30 mouse cellular contexts compared by ENCODE assay signal in genomic region chr11:87747312-87747711, GRCm38 (mm10). TPM values are rescaled to one million over a fixed set of nuclear protein-coding genes. Genes with fewer than 3 reads are reported as not detected.
A peak's percentile ranks its signal among the peaks of the same experiment; 100 is the strongest.
DNase-seq lines count a peak whose midpoint lies in the region; ATAC-seq and TF ChIP-seq lines count a peak whose summit lies in the region.
"Had no signal": no experiment of that assay in that cellular context is flagged by ENCODE, and none has a peak within 500 bp of the region (broad histone marks: within the 10 kb centered on the region; RNA-seq: fewer than 3 reads in every experiment).

No protein-coding gene starts in this region.

- H3K4me3 ChIP-seq in liver, embryonic 13.5 days (replicated peaks) = no peak overlapping the region
- H3K4me3 ChIP-seq in liver, postnatal 0 days (ENCODE audit: low read depth, low read length) = no peak overlapping the region
- no peak overlapping the region for H3K4me3 ChIP-seq in spleen, adult 2 months (ENCODE audit: extremely low read depth, insufficient read depth, insufficient read length)
- peak overlapping the region in 1 of 3 experiments; percentile 56 for H3K4me3 ChIP-seq in CH12.LX (replicated peaks in 1 of 3; ENCODE audit: low read depth in 2 of 3, low read length in 2 of 3, poor library complexity in 1 of 3)
- H3K4me3 ChIP-seq: embryonic facial prominence, embryonic 10.5 days; embryonic facial prominence, embryonic 13.5 days; forebrain, embryonic 12.5 days; forebrain, embryonic 15.5 days; heart, adult 2 months; heart, embryonic 10.5 days; heart, embryonic 13.5 days had no signal

- TF ChIP-seq EP300 in liver, postnatal 0 days (IDR thresholded peaks at IDR 0.05; ENCODE audit: low read depth) = no peak
- TF ChIP-seq EP300 in CH12.LX (IDR thresholded peaks at IDR 0.05; ENCODE audit: low read length) = no peak

- peak overlapping the region; percentile 98; the same call in 1 of the 2 replicates for H3K9ac ChIP-seq in liver, embryonic 13.5 days
- H3K9ac ChIP-seq in liver, postnatal 0 days (replicated peaks) = no peak overlapping the region
- no peak overlapping the region for H3K9ac ChIP-seq in CH12.LX (ENCODE audit: insufficient read depth, low read depth)
- H3K9ac ChIP-seq: embryonic facial prominence, embryonic 13.5 days; forebrain, embryonic 12.5 days; forebrain, embryonic 15.5 days; heart, embryonic 13.5 days; hindbrain, embryonic 14.5 days had no signal

- TF ChIP-seq POLR2A in spleen, adult 2 months (IDR thresholded peaks at IDR 0.05; ENCODE audit: low read depth, low read length) = no peak
- no peak for TF ChIP-seq POLR2A in CH12.LX (IDR thresholded peaks at IDR 0.05; ENCODE audit: low read depth, low read length)

- H3K79me2 ChIP-seq in CH12.LX (replicated peaks; ENCODE audit: control insufficient read depth, extremely low read depth, insufficient read depth, poor library complexity, severe bottlenecking) = 0 out of 2 replicates have a peak, but pooled peaks cover 14% of the 10 kb centered on the region

- WGBS in liver, embryonic 13.5 days (ENCODE audit: insufficient replicate concordance) = 85% methylated on average over 5 of the region's 5 CpGs
- WGBS in liver, postnatal 0 days (ENCODE audit: insufficient replicate concordance) = 85% methylated on average over 4 of the region's 5 CpGs
- 83% methylated on average over 5 of the region's 5 CpGs for WGBS in spleen, adult 2 months

- DNase-seq in liver, embryonic 13.5 days = no peak
- no peak for DNase-seq in liver, postnatal 0 days
- DNase-seq in spleen, adult 2 months (ENCODE audit: low read depth in 1 of 2, low spot score in 2 of 2) = no peak
- DNase-seq in spleen, adult 18-20 months = no peak
- DNase-seq in CH12.LX (ENCODE audit: extremely low read depth) = peak; percentile 52
- no peak for DNase-seq in lung, postnatal 25 days (ENCODE audit: low spot score)
- DNase-seq in left cerebral cortex, adult 9 months (ENCODE audit: low spot score in 2 of 2) = no peak
- DNase-seq: adrenal gland, adult 8-10 months; adrenal gland, postnatal 25 days; cerebellum, adult 11-12 months; cerebellum, adult 8-10 months; cerebellum, postnatal 10 days; cerebellum, postnatal 36 days; embryo, embryonic 11 days; gastrocnemius, postnatal 10 days; gastrocnemius, postnatal 36 days; heart, adult 2 months; heart, postnatal 14 days; heart, postnatal 4 days had no signal

- H3K36me3 ChIP-seq in liver, embryonic 13.5 days = peaks cover 37% of the 10 kb centered on the region
- H3K36me3 ChIP-seq in liver, postnatal 0 days (replicated peaks; ENCODE audit: insufficient read depth, low read length) = peaks cover 27% of the 10 kb centered on the region
- peaks cover 11% of the 10 kb centered on the region for H3K36me3 ChIP-seq in spleen, adult 2 months (ENCODE audit: control insufficient read depth, insufficient read depth, low read length)
- H3K36me3 ChIP-seq in CH12.LX (replicated peaks in 1 of 2; ENCODE audit: control insufficient read depth in 1 of 2, insufficient read depth in 1 of 2, low read length in 1 of 2) = peaks cover 16 to 17% of the 10 kb centered on the region in 2 experiments

- no peak for ATAC-seq in liver, embryonic 13.5 days (ENCODE audit: low read depth)
- ATAC-seq in liver, postnatal 0 days = no peak
- ATAC-seq: activated CD4-positive, CD25-positive, alpha-beta regulatory T cell, adult 4 months; CD4-positive, CD25-positive, alpha-beta regulatory T cell, adult 4 months; forebrain, embryonic 15.5 days had no signal

- no peak overlapping the region for H3K4me2 ChIP-seq in liver, embryonic 13.5 days
- no peak overlapping the region for H3K4me2 ChIP-seq in liver, postnatal 0 days (ENCODE audit: low read depth, low read length)
- no peak overlapping the region for H3K4me2 ChIP-seq in CH12.LX (ENCODE audit: insufficient read depth, low read depth, poor library complexity, severe bottlenecking)
- H3K4me2 ChIP-seq: embryonic facial prominence, embryonic 13.5 days; forebrain, embryonic 12.5 days; forebrain, embryonic 15.5 days; hindbrain, embryonic 14.5 days had no signal

- peaks cover 71% of the 10 kb centered on the region for H3K4me1 ChIP-seq in liver, embryonic 13.5 days (replicated peaks)
- peaks cover 43% of the 10 kb centered on the region for H3K4me1 ChIP-seq in liver, postnatal 0 days (ENCODE audit: insufficient read depth)
- H3K4me1 ChIP-seq in spleen, adult 2 months (ENCODE audit: control insufficient read depth, insufficient read depth, insufficient read length) = peaks cover 45% of the 10 kb centered on the region
- peaks cover 33 to 82% of the 10 kb centered on the region in 2 experiments for H3K4me1 ChIP-seq in CH12.LX (ENCODE audit: control insufficient read depth in 1 of 2, insufficient read depth in 2 of 2)
- H3K4me1 ChIP-seq: forebrain, embryonic 12.5 days; forebrain, embryonic 15.5 days had no signal

- no peaks in the 10 kb centered on the region for H3K9me3 ChIP-seq in liver, embryonic 13.5 days (replicated peaks)
- no peaks in the 10 kb centered on the region for H3K9me3 ChIP-seq in liver, postnatal 0 days (ENCODE audit: low read length)
- H3K9me3 ChIP-seq in CH12.LX (replicated peaks; ENCODE audit: low read length) = no peaks in the 10 kb centered on the region
- H3K9me3 ChIP-seq: embryonic facial prominence, embryonic 10.5 days; embryonic facial prominence, embryonic 13.5 days; forebrain, embryonic 12.5 days; forebrain, embryonic 15.5 days; heart, embryonic 10.5 days; heart, embryonic 13.5 days had no signal

- TF ChIP-seq CTCF in liver, postnatal 0 days (IDR thresholded peaks at IDR 0.05; ENCODE audit: low read depth) = no peak
- no peak for TF ChIP-seq CTCF in spleen, adult 2 months (IDR thresholded peaks at IDR 0.05; ENCODE audit: extremely low read depth, insufficient read depth, insufficient read length, insufficient replicate concordance)
- TF ChIP-seq CTCF in CH12.LX (conservative IDR thresholded peaks at IDR 0.05 in 1 of 2, IDR thresholded peaks at IDR 0.05 in 1 of 2; ENCODE audit: low read depth in 2 of 2, low read length in 2 of 2) = no peak

- no peaks in the 10 kb centered on the region for H3K27me3 ChIP-seq in liver, embryonic 13.5 days
- H3K27me3 ChIP-seq in liver, postnatal 0 days (ENCODE audit: insufficient read depth, low read length) = no peaks in the 10 kb centered on the region
- H3K27me3 ChIP-seq in spleen, adult 2 months (ENCODE audit: control insufficient read depth, insufficient read depth, low read length) = no peaks in the 10 kb centered on the region
- no peaks in the 10 kb centered on the region for H3K27me3 ChIP-seq in CH12.LX (replicated peaks)
- H3K27me3 ChIP-seq: embryonic facial prominence, embryonic 13.5 days; forebrain, embryonic 12.5 days had no signal

- dilution Hi-C loops in CH12.LX (cut with MboI; ENCODE audit: extremely low pct_ligation_motif_present, extremely low pct_unique_long_range_greater_than_20kb, low sequenced_read_pairs) = no loop called here

- in situ Hi-C loops in CH12.LX (cut with MboI; ENCODE audit: low pct_ligation_motif_present, low pct_unique_long_range_greater_than_20kb, low sequenced_read_pairs) = no loop called here

- no peak for TF ChIP-seq RAD21 in CH12.LX (IDR thresholded peaks at IDR 0.05; ENCODE audit: low read depth, low read length)

- peak overlapping the region; percentile 100 for H3K27ac ChIP-seq in liver, embryonic 13.5 days
- no peak overlapping the region for H3K27ac ChIP-seq in liver, postnatal 0 days (ENCODE audit: low read depth)
- H3K27ac ChIP-seq in spleen, adult 2 months (ENCODE audit: insufficient read depth, low read length) = peak overlapping the region; percentile 97; the same call in 1 of the 2 replicates
- peak overlapping the region; percentile 98 for H3K27ac ChIP-seq in CH12.LX (ENCODE audit: insufficient read depth, low read depth)
- H3K27ac ChIP-seq: embryonic facial prominence, embryonic 10.5 days; embryonic facial prominence, embryonic 13.5 days; forebrain, embryonic 12.5 days; forebrain, embryonic 15.5 days; heart, adult 2 months; heart, embryonic 13.5 days; hindbrain, embryonic 14.5 days had no signal

TF ChIP-seq in CH12.LX, 34 proteins besides CTCF, POLR2A, EP300 and RAD21 (continues in another document):
- TF ChIP-seq E2F4 (IDR thresholded peaks at IDR 0.05; ENCODE audit: insufficient replicate concordance, low read depth, low read length) (no peak), ZMIZ1 (IDR thresholded peaks at IDR 0.05; ENCODE audit: low read depth, low read length) (no peak), MAFK (IDR thresholded peaks at IDR 0.05; ENCODE audit: insufficient replicate concordance, low read length) (no peak), MXI1 (IDR thresholded peaks at IDR 0.05; ENCODE audit: low read depth, low read length) (peak; percentile 34; the same call in 1 of the 2 replicates), JUND (conservative IDR thresholded peaks at IDR 0.05; ENCODE audit: low read depth, low read length) (no peak), SIN3A (IDR thresholded peaks at IDR 0.05; ENCODE audit: low read length) (0 out of 2 replicates have a peak, but pooled peaks have one; percentile 54), KAT2A (IDR thresholded peaks at IDR 0.05; ENCODE audit: insufficient replicate concordance, low read length) (no peak), BHLHE40 (IDR thresholded peaks at IDR 0.05; ENCODE audit: low read depth, low read length) (no peak), TCF12 (IDR thresholded peaks at IDR 0.05; ENCODE audit: low read depth, low read length) (peak; percentile 43; the same call in 1 of the 2 replicates), USF2 (conservative IDR thresholded peaks at IDR 0.05; ENCODE audit: low read depth, low read length) (no peak)

RNA-seq across cellular contexts. Expression of gene Supt4a, which starts 10.0 kb away (rescaled TPM):
- 219 and 233 TPM in 2 replicates for polyA plus RNA-seq in liver, embryonic 13.5 days (2015; fragmentation: Nextera tagmentation; extraction: Ambion mirVana)
- polyA plus RNA-seq in liver, postnatal 0 days (2015; fragmentation: Nextera tagmentation; extraction: Ambion mirVana) = 114 and 120 TPM in 2 replicates
- polyA plus RNA-seq in spleen, adult 2 months (2012; rRNA removed) = 59.1 and 62.2 TPM in 2 replicates
- total RNA-seq in CH12.LX (2012; rRNA removed) (241 and 287 TPM in 2 replicates), CH12.LX (2014; rRNA removed) (251 and 256 TPM in 2 replicates)
- 220 and 229 TPM in 2 replicates for polyA plus RNA-seq in CH12.LX (2012; ENCODE audit: insufficient read length, low read depth)

RNA-seq across cellular contexts. Expression of gene Tspoap1, which starts 13.0 kb away (rescaled TPM):
- 2.7 and 3.1 TPM in 2 replicates for polyA plus RNA-seq in liver, embryonic 13.5 days (2015; fragmentation: Nextera tagmentation; extraction: Ambion mirVana)
- polyA plus RNA-seq in liver, postnatal 0 days (2015; fragmentation: Nextera tagmentation; extraction: Ambion mirVana) = 0.59 and 1.2 TPM in 2 replicates
- 6.1 and 6.2 TPM in 2 replicates for polyA plus RNA-seq in spleen, adult 2 months (2012; rRNA removed)
- total RNA-seq in CH12.LX (2012; rRNA removed) = 19.9 and 36.9 TPM in 2 replicates
- 12.8 and 16.5 TPM in 2 replicates for total RNA-seq in CH12.LX (2014; rRNA removed)
- polyA plus RNA-seq in CH12.LX (2012; ENCODE audit: insufficient read length, low read depth) = 11.6 and 12.3 TPM in 2 replicates
- total RNA-seq: heart, adult 2 months had no signal
- polyA plus RNA-seq: C2C12 had no signal

RNA-seq across cellular contexts. Expression of gene Mpo, which starts 46.1 kb away (rescaled TPM):
- 276 and 298 TPM in 2 replicates for polyA plus RNA-seq in liver, embryonic 13.5 days (2015; fragmentation: Nextera tagmentation; extraction: Ambion mirVana)
- 250 and 274 TPM in 2 replicates for polyA plus RNA-seq in liver, postnatal 0 days (2015; fragmentation: Nextera tagmentation; extraction: Ambion mirVana)
- 21.9 and 28.7 TPM in 2 replicates for polyA plus RNA-seq in spleen, adult 2 months (2012; rRNA removed)
- total RNA-seq in CH12.LX (2012; rRNA removed) = not detected in 2 replicates
- total RNA-seq in CH12.LX (2014; rRNA removed) = not detected in 2 replicates
- not detected in 2 replicates for polyA plus RNA-seq in CH12.LX (2012; ENCODE audit: insufficient read length, low read depth)
- total RNA-seq: adrenal gland, adult 8-10 months; adrenal gland, postnatal 25 days; ES-E14; gastrocnemius, postnatal 36 days; heart, adult 2 months had no signal
- polyA plus RNA-seq: activated CD4-positive, CD25-positive, alpha-beta regulatory T cell, adult 4 months; C2C12; CD4-positive, CD25-positive, alpha-beta regulatory T cell, adult 4 months had no signal

Comparison
In these comparisons a context has a peak if more than half of its experiments do, and no peak if none do; other contexts are left out.
1. RNA of gene Mpo, which starts 46.1 kb away (polyA plus RNA-seq): 276 to 298 TPM in liver, embryonic 13.5 days, 250 to 274 TPM in liver, postnatal 0 days and 21.9 to 28.7 TPM in spleen, adult 2 months; not detected in CH12.LX; every median in the first group is over 10 times any median in the second.